Mouse (Mus musculus) spleen, adult 18-20 months (tissue): ENCODE data around the gene Sars.
A peak's percentile ranks its signal among the peaks of the same experiment; 100 is the strongest.

Source experiments
- DNase-seq, 2 experiments: peaks; one replicate each; pipeline ENCODE4 v3.0.0; 2022; ENCODE audit warnings: mixed read lengths in 2 of 2

Gene Sars

GRCm38 (mm10) chr3:108386186-108386585 is 58.8 kb downstream of the Sars start:
- DNase-seq: no peak

GRCm38 (mm10) chr3:108384425-108384824 is 60.6 kb downstream of the Sars start:
- no peak for DNase-seq

DNA sequence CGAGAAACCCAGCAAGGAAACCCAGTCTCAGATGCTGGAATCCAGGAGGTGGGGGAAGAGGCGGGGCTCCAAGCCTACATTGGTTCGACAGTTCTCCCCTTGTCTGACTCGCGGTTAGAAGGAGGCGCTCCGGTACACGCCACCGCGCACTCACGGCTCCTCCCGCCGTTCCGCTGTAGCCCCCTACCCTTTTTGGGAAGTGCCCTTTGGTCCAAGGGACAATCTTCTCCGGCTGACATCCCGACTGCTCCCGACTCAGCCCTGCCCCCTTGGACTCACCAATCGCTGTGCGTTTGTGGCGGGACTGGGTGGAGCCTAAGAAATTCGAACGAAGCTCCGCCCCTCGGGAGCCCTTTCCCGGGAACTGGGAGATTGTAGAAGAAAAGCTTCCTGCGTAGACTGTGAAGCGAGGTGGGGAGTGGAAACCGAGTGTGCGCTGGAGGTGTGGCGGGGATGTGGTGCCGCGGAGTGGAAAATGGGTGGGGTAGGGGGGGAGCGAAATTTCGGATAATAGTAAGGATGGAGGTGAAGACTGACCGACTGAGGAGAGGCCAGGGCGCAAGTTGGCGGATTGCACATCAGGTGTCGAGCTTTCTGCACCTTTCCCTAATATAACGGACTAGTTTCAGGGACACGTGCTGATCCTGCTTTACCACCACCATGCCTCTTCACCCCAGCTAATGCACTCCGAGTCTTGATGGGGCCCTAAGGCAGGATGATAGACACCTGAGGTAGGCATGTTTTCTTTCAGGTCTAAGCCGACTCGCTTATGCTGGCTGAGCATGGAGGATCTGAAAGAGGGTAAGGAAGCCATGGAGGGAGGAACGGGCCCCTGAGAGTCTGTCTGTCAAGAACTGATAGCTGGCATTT is 61.3 kb downstream of the Sars start, which contains the start of gene Psrc1:
Psrc1 (plus strand) TSS at position 355 of the 870 bp plus-strand sequence.
- DNase-seq: peak; percentile 60 to 73

DNA sequence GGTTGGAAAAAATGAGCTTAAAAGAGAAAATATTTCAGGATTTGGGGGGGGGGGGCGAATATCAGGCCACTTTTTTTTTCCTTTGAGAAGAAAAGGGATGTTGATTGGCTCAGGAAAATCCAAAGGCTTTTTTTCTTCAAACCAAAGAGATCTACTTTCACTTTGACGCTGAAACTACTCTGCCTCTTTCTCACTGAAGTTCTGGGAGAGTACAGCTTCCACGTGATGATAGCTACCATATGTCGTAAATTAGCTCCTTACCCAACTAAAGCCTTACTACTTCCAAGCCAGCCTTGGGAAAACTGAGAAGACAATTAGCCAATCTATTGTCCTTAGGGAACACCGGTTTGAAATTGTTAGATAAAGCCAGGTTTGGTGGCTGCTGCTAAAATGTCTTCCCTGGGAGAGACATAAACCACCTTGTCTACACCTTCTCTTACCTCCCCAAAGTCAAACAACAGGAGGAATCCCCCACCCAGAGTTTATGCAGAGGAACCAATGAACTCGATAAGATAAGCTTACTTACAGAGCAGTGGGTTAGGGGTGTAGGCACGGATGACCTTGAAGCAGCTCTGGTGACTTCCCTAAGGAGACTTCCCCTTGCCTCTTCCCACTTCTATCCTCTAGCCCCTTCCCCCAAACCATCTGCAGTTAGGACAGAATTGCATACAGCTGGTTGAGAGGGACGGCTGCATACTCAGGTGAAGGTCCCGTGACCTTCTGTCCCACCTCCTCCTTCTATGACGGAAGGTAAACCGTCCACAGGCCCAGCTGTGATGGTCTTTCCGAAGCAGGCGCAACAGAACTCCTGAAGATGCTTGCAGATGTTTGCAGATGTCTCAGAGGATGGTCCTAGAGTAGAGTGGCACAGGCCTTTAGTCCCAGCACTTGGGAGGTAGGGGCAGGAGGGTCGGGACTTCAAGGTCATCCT is 62.8 kb downstream of the Sars start:
- DNase-seq: no peak

DNA sequence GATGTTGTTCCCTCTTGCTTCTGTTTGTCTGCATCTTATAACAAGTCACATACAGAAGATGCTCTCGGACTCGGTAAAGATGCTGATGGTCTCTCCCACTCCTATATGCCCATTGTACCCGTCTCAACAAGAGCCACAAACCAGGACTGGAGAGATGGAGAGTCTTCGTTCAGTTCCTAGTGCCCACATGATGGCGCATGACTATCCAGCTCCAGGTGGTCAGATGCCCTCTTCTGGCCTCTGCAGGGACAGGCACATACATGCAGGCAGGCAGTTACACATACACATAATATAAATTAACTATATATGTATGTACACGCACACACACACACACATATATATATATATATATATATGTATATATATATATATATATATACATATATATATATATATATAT is 64.3 kb downstream of the Sars start:
- DNase-seq: no peak

- DNase-seq: no peak
Measured at GRCm38 (mm10) chr3:108378875-108379663, 65.9 kb downstream of the Sars start.
